Mouse (Mus musculus): ENCODE results near the gene Vmo1. TPM values are rescaled to one million over a fixed set of nuclear protein-coding genes. Genes with fewer than 3 reads are reported as not detected.
"Not testable (repeated sequence)": the region's sequence is repeated elsewhere in the genome, so short reads cannot be mapped to it uniquely, and the experiment has no call there.

Vmo1 gene
- total and polyA plus RNA-seq, 2 experiments from 2014 or later: 0.55 TPM; not detected in 1

- Histone ChIP-seq H3K27me3 (ENCODE audit: control insufficient read depth, insufficient read depth, low read length) (no peaks in the 10 kb centered on the region), H3K9me3 (replicated peaks; ENCODE audit: control insufficient read depth, low read length) (no peaks in the 10 kb centered on the region), H3K4me2 (ENCODE audit: low read depth, low read length) (peak within 1 kb of the TSS; percentile 71), H3K36me3 (replicated peaks; ENCODE audit: control insufficient read depth, insufficient read depth, low read length) (0 out of 2 replicates have a peak, but pooled peaks cover 6% of the 10 kb centered on the region), H3K27ac (ENCODE audit: low read depth) (peak within 1 kb of the TSS; percentile 55; the same call in 1 of the 2 replicates), H3K4me3 (ENCODE audit: low read depth, low read length) (peak within 1 kb of the TSS; percentile 72), H3K4me1 (ENCODE audit: control insufficient read depth, insufficient read depth) (peaks cover 8% of the 10 kb centered on the region), H3K9ac (replicated peaks; ENCODE audit: low read depth, low read length) (peak within 1 kb of the TSS; percentile 68)
- ATAC-seq (ENCODE audit: insufficient read depth, low read depth) (peak; percentile 95), DNase-seq (ENCODE audit: low spot score) (peak; percentile 89)
- TF ChIP-seq CTCF (IDR thresholded peaks at IDR 0.05; ENCODE audit: low read depth) (peak; percentile 65), EP300 (IDR thresholded peaks at IDR 0.05; ENCODE audit: low read depth) (no peak)
- under 1% methylated on average over 47 of the region's 65 CpGs for WGBS
Observed at GRCm38 (mm10) chr11:70539877-70540587, 25.6 kb upstream of the Vmo1 start, which contains the start of gene Pld2. Gene Pld2 (plus strand): TSS chr11:70540064.

- Histone ChIP-seq H3K4me3 (ENCODE audit: low read depth, low read length) (peak overlapping the region; percentile 72), H3K9me3 (replicated peaks; ENCODE audit: control insufficient read depth, low read length) (no peaks in the 10 kb centered on the region), H3K4me1 (ENCODE audit: control insufficient read depth, insufficient read depth) (peaks cover 8% of the 10 kb centered on the region), H3K36me3 (replicated peaks; ENCODE audit: control insufficient read depth, insufficient read depth, low read length) (0 out of 2 replicates have a peak, but pooled peaks cover 6% of the 10 kb centered on the region), H3K9ac (replicated peaks; ENCODE audit: low read depth, low read length) (peak overlapping the region; percentile 68), H3K27ac (ENCODE audit: low read depth) (no peak overlapping the region), H3K4me2 (ENCODE audit: low read depth, low read length) (peak overlapping the region; percentile 71), H3K27me3 (ENCODE audit: control insufficient read depth, insufficient read depth, low read length) (no peaks in the 10 kb centered on the region)
- WGBS: 10% methylated on average over 9 of the region's 9 CpGs
- DNase-seq (ENCODE audit: low spot score): no peak
- peak; percentile 0; the same call in 1 of the 2 replicates for ATAC-seq (ENCODE audit: insufficient read depth, low read depth)
- TF ChIP-seq EP300 (IDR thresholded peaks at IDR 0.05; ENCODE audit: low read depth) (no peak), CTCF (IDR thresholded peaks at IDR 0.05; ENCODE audit: low read depth) (no peak)
Observed at GRCm38 (mm10) chr11:70539423-70539822, 25.0 kb upstream of the Vmo1 start.

GRCm38 (mm10) chr11:70532839-70533238 lies 18.4 kb upstream of the Vmo1 start, which contains the start of gene Gm40193:
Gene Gm40193 (minus strand): TSS chr11:70532939.
- Histone ChIP-seq H3K27ac (ENCODE audit: low read depth) (no peak within 1 kb of the TSS), H3K9me3 (replicated peaks; ENCODE audit: control insufficient read depth, low read length) (no peaks in the 10 kb centered on the region), H3K4me3 (ENCODE audit: low read depth, low read length) (no peak within 1 kb of the TSS), H3K4me1 (ENCODE audit: control insufficient read depth, insufficient read depth) (no peaks in the 10 kb centered on the region), H3K9ac (replicated peaks; ENCODE audit: low read depth, low read length) (no peak within 1 kb of the TSS), H3K36me3 (replicated peaks; ENCODE audit: control insufficient read depth, insufficient read depth, low read length) (peaks cover 6% of the 10 kb centered on the region), H3K4me2 (ENCODE audit: low read depth, low read length) (no peak within 1 kb of the TSS), H3K27me3 (ENCODE audit: control insufficient read depth, insufficient read depth, low read length) (no peaks in the 10 kb centered on the region)
- 78% methylated on average over 6 of the region's 6 CpGs for WGBS
- TF ChIP-seq CTCF (IDR thresholded peaks at IDR 0.05; ENCODE audit: low read depth): no peak
- no peak for TF ChIP-seq EP300 (IDR thresholded peaks at IDR 0.05; ENCODE audit: low read depth)
- DNase-seq (ENCODE audit: low spot score): no peak
- no peak for ATAC-seq (ENCODE audit: insufficient read depth, low read depth)

GRCm38 (mm10) chr11:70531065-70531464 lies 16.6 kb upstream of the Vmo1 start:
- H3K9me3 ChIP-seq (replicated peaks; ENCODE audit: control insufficient read depth, low read length); H3K27ac ChIP-seq (ENCODE audit: low read depth); H3K4me2 ChIP-seq (ENCODE audit: low read depth, low read length); H3K9ac ChIP-seq (replicated peaks; ENCODE audit: low read depth, low read length); H3K4me1 ChIP-seq (ENCODE audit: control insufficient read depth, insufficient read depth); DNase-seq (ENCODE audit: low spot score); ATAC-seq (ENCODE audit: insufficient read depth, low read depth); H3K27me3 ChIP-seq (ENCODE audit: control insufficient read depth, insufficient read depth, low read length); H3K4me3 ChIP-seq (ENCODE audit: low read depth, low read length): not testable (repeated sequence)
- 68% methylated on average over 2 of the region's 2 CpGs for WGBS
- H3K36me3 ChIP-seq (replicated peaks; ENCODE audit: control insufficient read depth, insufficient read depth, low read length): peaks cover 24% of the 10 kb centered on the region

- DNase-seq (ENCODE audit: low spot score) (no peak), ATAC-seq (ENCODE audit: insufficient read depth, low read depth) (no peak)
- H3K9me3 ChIP-seq (replicated peaks; ENCODE audit: control insufficient read depth, low read length): no peaks in the 10 kb centered on the region
- no peak overlapping the region for H3K27ac ChIP-seq (ENCODE audit: low read depth)
- no peak overlapping the region for H3K4me2 ChIP-seq (ENCODE audit: low read depth, low read length)
- WGBS: 81% methylated on average over 7 of the region's 7 CpGs
- H3K9ac ChIP-seq (replicated peaks; ENCODE audit: low read depth, low read length): no peak overlapping the region
- peaks cover 24% of the 10 kb centered on the region for H3K36me3 ChIP-seq (replicated peaks; ENCODE audit: control insufficient read depth, insufficient read depth, low read length)
- H3K27me3 ChIP-seq (ENCODE audit: control insufficient read depth, insufficient read depth, low read length): no peaks in the 10 kb centered on the region
- no peak overlapping the region for H3K4me3 ChIP-seq (ENCODE audit: low read depth, low read length)
- TF ChIP-seq EP300 (IDR thresholded peaks at IDR 0.05; ENCODE audit: low read depth) (no peak), CTCF (IDR thresholded peaks at IDR 0.05; ENCODE audit: low read depth) (no peak)
- no peaks in the 10 kb centered on the region for H3K4me1 ChIP-seq (ENCODE audit: control insufficient read depth, insufficient read depth)
Observed at GRCm38 (mm10) chr11:70528610-70529009, 14.2 kb upstream of the Vmo1 start.
